Mouse (Mus musculus) stomach, postnatal 0 days (tissue): ENCODE data around the gene Smad9. TPM values are rescaled to one million over a fixed set of nuclear protein-coding genes. Genes with fewer than 3 reads are reported as not detected.
A peak's percentile ranks its signal among the peaks of the same experiment; 100 is the strongest.

Experiments used
- ATAC-seq: fragments of 200-750 bp; cut with Nextera tagmentation; 2 replicates; pipeline ENCODE4 v1.8.0; 2017; ENCODE audit not compliant: low FRiP score, low TSS enrichment
- DNase-seq: peaks from one replicate; pipeline ENCODE4 v3.0.0-alpha.2; 2016; ENCODE audit warnings: low spot score
- H3K27ac ChIP-seq: fragments of 300-500 bp; sonication (generic); replicated peaks from 2 replicates; pipeline ENCODE4 v1.5.1; 2014; ENCODE audit warnings: mild to moderate bottlenecking, control low read depth
- H3K27me3 ChIP-seq: fragments of 300-500 bp; sonication (generic); 2 replicates; pipeline ENCODE4 v1.6.1; 2014; ENCODE audit warnings: low read length; ENCODE audit not compliant: control insufficient read depth, insufficient read depth
- H3K36me3 ChIP-seq: fragments of 300-500 bp; sonication (generic); 2 replicates; pipeline ENCODE4 v1.6.1; 2014; ENCODE audit warnings: low read length, mixed read lengths; ENCODE audit not compliant: control insufficient read depth, insufficient read depth
- H3K4me1 ChIP-seq: fragments of 300-500 bp; sonication (generic); replicated peaks from 2 replicates; pipeline ENCODE4 v1.6.1; 2014; ENCODE audit warnings: antibody characterized with exemption; ENCODE audit not compliant: control insufficient read depth, insufficient read depth
- H3K4me2 ChIP-seq: fragments of 300-500 bp; sonication (generic); replicated peaks from 2 replicates; pipeline ENCODE4 v1.6.1; 2014; ENCODE audit warnings: low read depth, mild to moderate bottlenecking, control low read depth, moderate library complexity
- H3K4me3 ChIP-seq: fragments of 300-500 bp; sonication (generic); 2 replicates; pipeline ENCODE4 v1.5.1; 2014; ENCODE audit warnings: low read depth, low read length, control low read depth
- H3K9ac ChIP-seq: fragments of 300-500 bp; sonication (generic); 2 replicates; pipeline ENCODE4 v1.6.1; 2014; ENCODE audit warnings: mild to moderate bottlenecking, low read length, control low read depth, mixed read lengths
- H3K9me3 ChIP-seq: fragments of 300-500 bp; sonication (generic); 2 replicates; pipeline ENCODE4 v1.6.1; 2016; ENCODE audit warnings: low read length; ENCODE audit not compliant: control insufficient read depth
- CTCF ChIP-seq: IDR thresholded peaks from 2 replicates; pipeline ENCODE4 v1.5.1; 2016; ENCODE audit warnings: antibody characterized with exemption, low read depth, mild to moderate bottlenecking, moderate library complexity
- EP300 ChIP-seq: optimal IDR thresholded peaks from 2 replicates; pipeline ENCODE3; 2016; ENCODE audit warnings: antibody characterized with exemption
- WGBS: fragments of 180-500 bp; shearing (Covaris S2); extraction: QIAGEN DNeasy Blood & Tissue Kit; methylation state at CpG from one replicate; pipeline ENCODE4 v1.1.7; 2014; 5-methylcytosine and 5-hydroxymethylcytosine counted together
- polyA plus RNA-seq: library from polyadenylated mRNA; unstranded; fragments of >200 nt; fragmentation: Nextera tagmentation; extraction: Ambion mirVana; gene quantifications from 2 replicates; pipeline ENCODE4 v1.2.1, GENCODE M21; 2015

Gene Smad9
- polyA plus RNA-seq, 1 experiment from 2014 or later, result 0.56 TPM

DNA sequence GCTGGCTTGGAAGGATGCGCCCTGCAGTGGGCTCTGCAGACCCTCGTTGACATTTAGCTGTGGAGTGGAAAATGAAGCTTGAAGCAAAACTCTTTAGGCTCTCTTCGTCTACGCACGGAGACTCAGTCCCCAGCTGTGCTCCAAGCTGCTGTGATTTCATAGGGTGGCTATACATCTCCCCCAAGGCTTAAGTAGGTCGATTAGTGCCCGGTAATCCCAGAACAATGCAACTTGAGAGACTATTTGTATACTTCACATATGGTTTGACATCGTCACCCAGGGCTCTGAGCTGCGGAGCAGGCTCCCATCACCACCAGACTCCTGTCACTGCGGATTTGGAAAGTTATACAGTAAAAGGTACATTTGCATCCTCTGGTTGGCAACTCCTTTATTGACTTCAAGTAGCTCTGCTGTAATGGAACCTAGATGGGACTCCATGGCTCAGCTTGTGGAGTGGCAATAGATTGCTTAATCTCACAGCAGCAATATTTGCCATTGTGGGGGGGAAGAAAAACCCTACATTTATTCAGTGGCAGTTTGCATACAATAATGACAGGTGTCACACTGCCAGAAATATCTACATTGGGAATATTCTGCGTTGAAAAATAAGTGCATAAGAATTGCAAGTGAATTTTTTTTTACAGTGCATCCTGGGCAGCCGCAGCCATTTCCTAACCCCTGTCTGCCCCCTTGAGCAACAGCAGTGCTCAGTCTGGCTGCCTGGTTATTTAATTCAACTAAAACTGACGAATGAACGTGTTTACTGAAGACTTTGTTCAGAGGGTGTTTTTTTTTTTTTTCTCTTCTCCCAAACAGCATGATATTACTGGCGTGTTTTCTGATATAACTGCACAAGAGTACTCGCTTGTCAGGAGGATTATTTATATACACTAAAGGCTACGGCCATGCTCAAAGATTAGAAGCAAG, 14.2 kb downstream of the Smad9 start:
- 54% methylated on average over 17 of the region's 17 CpGs for WGBS
- H3K4me1 ChIP-seq, result no peaks in the 10 kb centered on the region
- no peaks in the 10 kb centered on the region for H3K27me3 ChIP-seq
- DNase-seq (no peak), ATAC-seq (no peak)
- no peak overlapping the region for H3K4me3 ChIP-seq
- H3K9ac ChIP-seq, result no peak overlapping the region
- H3K9me3 ChIP-seq, result no peaks in the 10 kb centered on the region
- TF ChIP-seq CTCF (no peak), EP300 (no peak)
- H3K27ac ChIP-seq, result no peak overlapping the region
- H3K36me3 ChIP-seq, result no peaks in the 10 kb centered on the region
- H3K4me2 ChIP-seq, result no peak overlapping the region

- TF ChIP-seq EP300 (no peak), CTCF (peak; percentile 33)
- no peaks in the 10 kb centered on the region for H3K4me1 ChIP-seq
- H3K36me3 ChIP-seq, result no peaks in the 10 kb centered on the region
- H3K4me3 ChIP-seq, result no peak overlapping the region
- H3K9ac ChIP-seq, result no peak overlapping the region
- ATAC-seq (no peak), DNase-seq (no peak)
- 89% methylated on average over 6 of the region's 6 CpGs for WGBS
- no peak overlapping the region for H3K4me2 ChIP-seq
- H3K27me3 ChIP-seq, result no peaks in the 10 kb centered on the region
- no peaks in the 10 kb centered on the region for H3K9me3 ChIP-seq
- H3K27ac ChIP-seq, result no peak overlapping the region
These were observed 18.2 kb downstream of the Smad9 start for GRCm38 (mm10) chr3:54773613-54774012.

DNA sequence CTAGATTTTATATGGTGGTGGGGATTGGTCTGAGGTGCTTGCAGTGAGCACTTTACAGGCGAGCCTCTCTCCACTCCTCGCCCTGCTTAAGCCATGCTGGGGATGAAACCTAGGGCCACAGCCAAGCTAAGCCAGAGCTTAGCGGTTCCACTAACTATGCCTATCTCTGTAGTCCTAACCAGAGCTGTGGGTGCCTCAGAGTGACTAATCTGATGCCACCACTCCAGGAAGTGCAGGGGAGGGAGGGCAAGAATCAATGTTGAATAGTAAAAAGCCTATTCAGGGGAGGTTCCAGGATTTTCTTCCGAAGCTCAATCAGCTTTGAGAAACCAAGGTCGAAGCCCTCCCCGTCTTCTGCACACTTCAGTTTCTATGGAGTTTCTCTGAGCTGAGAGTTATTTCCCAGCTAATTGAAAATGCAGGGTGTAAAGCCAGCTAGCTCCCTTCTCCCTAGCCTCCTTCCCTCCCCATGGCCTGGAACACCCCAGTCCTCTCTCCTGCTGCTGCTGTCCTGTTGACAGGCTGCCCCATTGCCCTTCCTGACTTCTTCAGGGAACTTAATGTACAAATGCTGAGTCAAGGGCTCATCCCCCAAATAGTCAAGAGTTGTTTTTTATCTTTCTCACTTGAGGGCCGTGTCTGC, 20.7 kb downstream of the Smad9 start:
- Histone ChIP-seq H3K9ac (no peak overlapping the region), H3K36me3 (no peaks in the 10 kb centered on the region), H3K4me3 (no peak overlapping the region), H3K4me1 (no peaks in the 10 kb centered on the region), H3K9me3 (no peaks in the 10 kb centered on the region), H3K4me2 (no peak overlapping the region), H3K27ac (no peak overlapping the region), H3K27me3 (no peaks in the 10 kb centered on the region)
- DNase-seq (no peak), ATAC-seq (no peak)
- TF ChIP-seq EP300 (no peak), CTCF (no peak)
- 68% methylated on average over 7 of the region's 7 CpGs for WGBS

GRCm38 (mm10) chr3:54790601-54791000, 35.2 kb downstream of the Smad9 start:
- Histone ChIP-seq H3K4me3 (no peak overlapping the region), H3K36me3 (0 out of 2 replicates have a peak, but pooled peaks cover 3% of the 10 kb centered on the region), H3K4me2 (no peak overlapping the region), H3K27ac (no peak overlapping the region), H3K9me3 (peaks cover 3% of the 10 kb centered on the region; the same call in 1 of the 2 replicates), H3K9ac (no peak overlapping the region), H3K27me3 (no peaks in the 10 kb centered on the region), H3K4me1 (no peaks in the 10 kb centered on the region)
- DNase-seq, result no peak
- WGBS, result 57% methylated on average over 2 of the region's 2 CpGs
- no peak for TF ChIP-seq CTCF
- no peak for TF ChIP-seq EP300
- ATAC-seq, result no peak

DNA sequence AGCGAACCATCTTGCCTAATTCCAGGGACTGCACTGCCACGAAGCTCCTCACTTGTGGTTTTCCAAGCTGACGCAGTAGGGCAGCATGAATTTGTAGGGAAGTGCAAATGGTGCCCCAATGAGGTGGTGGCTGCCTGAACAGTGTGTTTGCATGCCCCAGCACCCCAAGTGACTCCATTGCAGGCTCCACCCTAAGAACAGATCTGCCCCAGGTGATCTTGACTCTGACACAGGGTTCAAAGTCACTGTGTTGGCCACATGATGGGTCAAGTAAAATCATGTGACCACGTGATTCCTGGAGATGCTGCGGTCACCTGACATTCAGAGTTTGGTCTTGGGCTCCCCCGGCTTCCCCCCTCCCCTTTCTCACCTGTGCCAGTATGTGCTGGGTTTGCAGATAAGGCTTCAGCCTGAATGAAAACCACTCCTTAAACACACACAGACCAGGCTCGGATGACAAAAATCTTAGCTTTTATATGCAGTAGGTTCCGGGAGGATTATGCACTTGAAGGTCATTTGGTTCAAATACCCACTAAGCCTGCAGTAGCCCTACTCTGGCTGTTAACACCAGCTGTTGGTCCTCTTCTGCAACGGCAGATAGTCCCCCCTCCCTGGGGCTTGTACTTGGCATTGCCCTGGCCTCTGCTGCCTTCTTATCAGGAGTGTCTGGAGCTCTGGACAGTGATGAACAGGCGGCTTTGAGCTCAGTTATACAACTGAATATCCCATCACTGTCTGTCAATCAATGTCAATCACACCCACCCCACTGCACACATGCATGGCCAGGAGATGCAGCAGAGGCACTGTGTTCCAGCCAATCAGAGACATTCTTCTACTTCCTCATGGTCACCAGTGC, 36.7 kb downstream of the Smad9 start:
- Histone ChIP-seq H3K4me1 (no peaks in the 10 kb centered on the region), H3K9me3 (peaks cover 3% of the 10 kb centered on the region; the same call in 1 of the 2 replicates), H3K27me3 (no peaks in the 10 kb centered on the region), H3K36me3 (0 out of 2 replicates have a peak, but pooled peaks cover 3% of the 10 kb centered on the region), H3K4me2 (no peak overlapping the region), H3K4me3 (no peak overlapping the region), H3K9ac (no peak overlapping the region), H3K27ac (peak overlapping the region; percentile 56; the same call in 1 of the 2 replicates)
- 56% methylated on average over 10 of the region's 10 CpGs for whole genome bisulfite sequencing
- no peak for TF ChIP-seq CTCF
- TF ChIP-seq EP300, result no peak
- DNase-seq (peak; percentile 77), ATAC-seq (peak; percentile 92)
